Mouse (Mus musculus) heart, embryonic 13.5 days (tissue): Measurements from ENCODE around the gene Fgb. TPM values are rescaled to one million over a fixed set of nuclear protein-coding genes. Genes with fewer than 3 reads are reported as not detected.

Experiments used
- ATAC-seq: fragments of 200-750 bp; cut with Nextera tagmentation; 2 replicates; pipeline ENCODE4 v1.8.0; 2017; ENCODE audit warnings: moderate TSS enrichment; ENCODE audit not compliant: insufficient number of reproducible peaks, low FRiP score, low TSS enrichment; ENCODE audit errors: extremely low read depth
- H3K27ac ChIP-seq: fragments of 300-500 bp; sonication (generic); replicated peaks from 2 replicates; pipeline ENCODE4 v1.5.1; 2015; ENCODE audit warnings: moderate library complexity, mild to moderate bottlenecking, inconsistent platforms
- H3K27me3 ChIP-seq: fragments of 300-500 bp; sonication (generic); replicated peaks from 2 replicates; pipeline ENCODE4 v1.6.1; 2015; ENCODE audit warnings: mild to moderate bottlenecking, inconsistent platforms
- H3K36me3 ChIP-seq: fragments of 300-500 bp; sonication (generic); 2 replicates; pipeline ENCODE4 v1.6.1; 2015; ENCODE audit warnings: mild to moderate bottlenecking, inconsistent platforms
- H3K4me1 ChIP-seq: fragments of 300-500 bp; sonication (generic); 2 replicates; pipeline ENCODE4 v1.6.1; 2015; ENCODE audit warnings: inconsistent platforms
- H3K4me2 ChIP-seq: fragments of 300-500 bp; sonication (generic); 2 replicates; pipeline ENCODE4 v1.6.1; 2015; ENCODE audit warnings: inconsistent platforms, mild to moderate bottlenecking, moderate library complexity
- H3K4me3 ChIP-seq: fragments of 300-500 bp; sonication (generic); 2 replicates; pipeline ENCODE4 v1.5.1; 2015; ENCODE audit warnings: moderate library complexity, mild to moderate bottlenecking, inconsistent platforms
- H3K9ac ChIP-seq: fragments of 300-500 bp; sonication (generic); 2 replicates; pipeline ENCODE4 v1.6.1; 2015; ENCODE audit warnings: inconsistent platforms, mild to moderate bottlenecking, moderate library complexity
- H3K9me3 ChIP-seq: fragments of 300-500 bp; sonication (generic); 2 replicates; pipeline ENCODE4 v1.6.1; 2016; ENCODE audit warnings: inconsistent platforms
- WGBS: fragments of 180-500 bp; shearing (Covaris S2); methylation state at CpG from one replicate; pipeline ENCODE4 v1.1.7; 2015; ENCODE audit warnings: mixed read lengths; 5-methylcytosine and 5-hydroxymethylcytosine counted together
- polyA plus RNA-seq: library from polyadenylated mRNA; unstranded; fragments of >200 nt; fragmentation: Nextera tagmentation; extraction: Ambion mirVana; gene quantifications from 2 replicates; pipeline ENCODE4 v1.2.1, GENCODE M21; 2015

Gene Fgb
- polyA plus RNA-seq: 0.82 and 5.8 TPM in 2 replicates

GRCm38 (mm10) chr3:83049680-83050079 lies at the start of gene Fgb:
TSS of gene Fgb (minus strand) at chr3:83049863.
- H3K4me3 ChIP-seq: no peak within 1 kb of the TSS
- no peak within 1 kb of the TSS for H3K4me2 ChIP-seq
- 74% methylated on average over 8 of the region's 8 CpGs for WGBS
- H3K27me3 ChIP-seq: no peaks in the 10 kb centered on the region
- no peak within 1 kb of the TSS for H3K9ac ChIP-seq
- no peaks in the 10 kb centered on the region for H3K4me1 ChIP-seq
- no peaks in the 10 kb centered on the region for H3K9me3 ChIP-seq
- no peak within 1 kb of the TSS for H3K27ac ChIP-seq
- no peak for ATAC-seq
- no peaks in the 10 kb centered on the region for H3K36me3 ChIP-seq

GRCm38 (mm10) chr3:83099139-83099538 lies 49.5 kb upstream of the Fgb start:
- Histone ChIP-seq H3K4me3 (peak overlapping the region; percentile 41; the same call in 1 of the 2 replicates), H3K27me3 (peaks cover 4% of the 10 kb centered on the region; the same call in 1 of the 2 replicates), H3K9me3 (no peaks in the 10 kb centered on the region), H3K9ac (no peak overlapping the region), H3K4me1 (peaks cover 12% of the 10 kb centered on the region; the same call in 1 of the 2 replicates), H3K27ac (no peak overlapping the region), H3K4me2 (peak overlapping the region; percentile 64), H3K36me3 (no peaks in the 10 kb centered on the region)
- 79% methylated on average over 1 of the region's 1 CpGs for WGBS
- ATAC-seq: no peak

GRCm38 (mm10) chr3:83098546-83099034 lies 48.9 kb upstream of the Fgb start:
- Histone ChIP-seq H3K4me1 (peaks cover 12% of the 10 kb centered on the region; the same call in 1 of the 2 replicates), H3K27ac (no peak overlapping the region), H3K9ac (peak overlapping the region; percentile 60), H3K36me3 (no peaks in the 10 kb centered on the region), H3K4me2 (peak overlapping the region; percentile 64), H3K4me3 (peak overlapping the region; percentile 41), H3K9me3 (no peaks in the 10 kb centered on the region), H3K27me3 (peaks cover 4% of the 10 kb centered on the region; the same call in 1 of the 2 replicates)
- no peak for ATAC-seq
- WGBS: 17% methylated on average over 14 of the region's 14 CpGs

- Histone ChIP-seq H3K4me2 (no peak overlapping the region), H3K36me3 (no peaks in the 10 kb centered on the region), H3K9me3 (no peaks in the 10 kb centered on the region), H3K27me3 (peaks cover 4% of the 10 kb centered on the region; the same call in 1 of the 2 replicates), H3K27ac (no peak overlapping the region), H3K9ac (no peak overlapping the region), H3K4me3 (no peak overlapping the region), H3K4me1 (peaks cover 12% of the 10 kb centered on the region; the same call in 1 of the 2 replicates)
- 77% methylated on average over 6 of the region's 6 CpGs for WGBS
- ATAC-seq: no peak
Observed at GRCm38 (mm10) chr3:83097586-83097985, 47.9 kb upstream of the Fgb start.

GRCm38 (mm10) chr3:83080567-83081055 lies 30.9 kb upstream of the Fgb start:
- no peak overlapping the region for H3K27ac ChIP-seq
- H3K4me2 ChIP-seq: peak overlapping the region; percentile 69
- H3K9ac ChIP-seq: 0 out of 2 replicates have a peak overlapping the region, but pooled peaks have one; percentile 15
- no peak for ATAC-seq
- 0 out of 2 replicates have a peak, but pooled peaks cover 5% of the 10 kb centered on the region for H3K4me1 ChIP-seq
- no peaks in the 10 kb centered on the region for H3K27me3 ChIP-seq
- no peaks in the 10 kb centered on the region for H3K36me3 ChIP-seq
- H3K4me3 ChIP-seq: peak overlapping the region; percentile 36
- H3K9me3 ChIP-seq: no peaks in the 10 kb centered on the region
- WGBS: 2% methylated on average over 11 of the region's 11 CpGs

- Histone ChIP-seq H3K27ac (no peak overlapping the region), H3K4me2 (no peak overlapping the region), H3K4me1 (0 out of 2 replicates have a peak, but pooled peaks cover 5% of the 10 kb centered on the region), H3K4me3 (no peak overlapping the region), H3K27me3 (no peaks in the 10 kb centered on the region), H3K9me3 (no peaks in the 10 kb centered on the region), H3K36me3 (peaks cover 29% of the 10 kb centered on the region), H3K9ac (no peak overlapping the region)
- ATAC-seq: no peak
- WGBS: 28% methylated on average over 3 of the region's 3 CpGs
Observed at GRCm38 (mm10) chr3:83076563-83076962, 26.9 kb upstream of the Fgb start.

GRCm38 (mm10) chr3:83070231-83070630 lies 20.6 kb upstream of the Fgb start:
- no peaks in the 10 kb centered on the region for H3K9me3 ChIP-seq
- H3K4me1 ChIP-seq: no peaks in the 10 kb centered on the region
- H3K27me3 ChIP-seq: no peaks in the 10 kb centered on the region
- WGBS: 86% methylated on average over 4 of the region's 4 CpGs
- H3K27ac ChIP-seq: no peak overlapping the region
- H3K4me3 ChIP-seq: no peak overlapping the region
- peaks cover 89% of the 10 kb centered on the region for H3K36me3 ChIP-seq
- no peak overlapping the region for H3K4me2 ChIP-seq
- no peak for ATAC-seq
- no peak overlapping the region for H3K9ac ChIP-seq

- H3K9ac ChIP-seq: no peak overlapping the region
- peaks cover 94% of the 10 kb centered on the region for H3K36me3 ChIP-seq
- H3K4me2 ChIP-seq: no peak overlapping the region
- WGBS: 93% methylated on average over 13 of the region's 13 CpGs
- no peaks in the 10 kb centered on the region for H3K27me3 ChIP-seq
- no peaks in the 10 kb centered on the region for H3K9me3 ChIP-seq
- no peak overlapping the region for H3K27ac ChIP-seq
- no peak overlapping the region for H3K4me3 ChIP-seq
- no peak for ATAC-seq
- H3K4me1 ChIP-seq: no peaks in the 10 kb centered on the region
Observed at GRCm38 (mm10) chr3:83068869-83069268, 19.2 kb upstream of the Fgb start.

GRCm38 (mm10) chr3:83067920-83068319 lies 18.3 kb upstream of the Fgb start:
- no peaks in the 10 kb centered on the region for H3K9me3 ChIP-seq
- H3K27ac ChIP-seq: no peak overlapping the region
- H3K4me1 ChIP-seq: no peaks in the 10 kb centered on the region
- no peaks in the 10 kb centered on the region for H3K27me3 ChIP-seq
- H3K9ac ChIP-seq: no peak overlapping the region
- no peak overlapping the region for H3K4me2 ChIP-seq
- no peak overlapping the region for H3K4me3 ChIP-seq
- peaks cover 96% of the 10 kb centered on the region for H3K36me3 ChIP-seq
- 86% methylated on average over 9 of the region's 9 CpGs for WGBS
- no peak for ATAC-seq

GRCm38 (mm10) chr3:83057046-83057445 lies 7.4 kb upstream of the Fgb start:
- Histone ChIP-seq H3K4me2 (no peak overlapping the region), H3K27ac (no peak overlapping the region), H3K9ac (no peak overlapping the region), H3K9me3 (no peaks in the 10 kb centered on the region), H3K27me3 (no peaks in the 10 kb centered on the region), H3K4me1 (peaks cover 9% of the 10 kb centered on the region), H3K4me3 (no peak overlapping the region), H3K36me3 (peaks cover 52% of the 10 kb centered on the region)
- ATAC-seq: no peak
- 83% methylated on average over 2 of the region's 2 CpGs for WGBS

- WGBS: under 1% methylated on average over 61 of the region's 61 CpGs
- Histone ChIP-seq H3K27me3 (no peaks in the 10 kb centered on the region), H3K36me3 (peaks cover 36% of the 10 kb centered on the region), H3K9ac (peak within 1 kb of the TSS; percentile 85), H3K4me1 (peaks cover 9% of the 10 kb centered on the region), H3K9me3 (no peaks in the 10 kb centered on the region), H3K4me3 (peak within 1 kb of the TSS; percentile 66), H3K27ac (peak within 1 kb of the TSS; percentile 71), H3K4me2 (peak within 1 kb of the TSS; percentile 91)
- ATAC-seq: peak; percentile 97
Observed at GRCm38 (mm10) chr3:83055281-83056038, 5.8 kb upstream of the Fgb start, which contains the start of gene Plrg1. TSS of gene Plrg1 (plus strand) at chr3:83055522.
